Mouse (Mus musculus): ENCODE measurements around the gene Rbm42. TPM values are rescaled to one million over a fixed set of nuclear protein-coding genes. Genes with fewer than 3 reads are reported as not detected.

Rbm42 gene
- 21.2 and 21.7 TPM in 2 replicates for polyA plus RNA-seq (2012; rRNA removed)

GRCm38 (mm10) chr7:30649591-30650540 is at the start of gene Rbm42:
TSS of gene Rbm42 (minus strand) at chr7:30650317.

DNA sequence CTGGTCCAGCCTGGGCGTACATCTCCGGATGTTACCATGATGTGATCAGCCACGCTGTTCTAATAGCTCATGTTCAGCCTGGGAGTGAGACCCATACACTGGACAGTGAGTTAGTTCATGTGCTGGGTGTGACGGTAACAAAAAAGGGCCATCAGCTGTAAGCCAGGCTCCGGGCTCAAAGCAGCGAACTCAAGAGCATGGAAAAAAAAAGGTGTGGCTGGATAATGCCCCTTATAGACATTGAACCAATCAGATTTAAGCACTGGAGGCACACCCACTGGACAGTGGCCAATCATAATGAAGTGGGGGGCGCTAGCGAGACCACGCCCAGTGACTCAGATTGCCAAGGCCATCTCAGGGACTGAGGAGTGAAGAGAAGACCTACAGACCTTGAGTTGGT is 48.5 kb upstream of the Rbm42 start, which contains the start of gene 2200002J24Rik:
TSS of gene 2200002J24Rik (plus strand) at position 338 of the 400 bp plus-strand sequence.

DNA sequence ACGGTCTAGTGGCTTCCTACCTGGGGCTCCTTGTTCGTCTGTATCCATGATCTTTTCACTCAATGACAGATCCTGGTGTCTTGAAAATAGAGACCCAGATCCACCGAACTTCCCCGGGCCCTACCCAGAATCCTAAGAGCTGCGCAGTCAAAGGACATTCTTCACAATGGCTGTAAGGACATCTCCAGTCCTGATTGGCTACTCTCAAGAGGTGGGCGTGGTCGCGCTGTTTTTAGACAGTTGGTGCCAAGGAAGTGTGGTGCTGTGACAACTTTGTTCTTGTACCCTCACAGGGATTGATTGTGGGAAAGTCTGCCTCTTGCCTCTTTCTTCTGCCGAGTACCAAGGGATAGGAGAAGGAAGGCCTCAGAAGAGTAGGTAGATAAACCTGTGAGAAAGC is 21.4 kb upstream of the Rbm42 start, which contains the start of gene Pmis2:
TSS of gene Pmis2 (minus strand) at position 126 of the 400 bp plus-strand sequence.

GRCm38 (mm10) chr7:30664529-30665200 is 14.5 kb upstream of the Rbm42 start, which contains the start of gene Haus5:
TSS of gene Haus5 (minus strand) at chr7:30664994.

GRCm38 (mm10) chr7:30635752-30636151 is 14.4 kb downstream of the Rbm42 start, which contains the start of gene Etv2:
TSS of gene Etv2 (minus strand) at chr7:30635852.

GRCm38 (mm10) chr7:30625530-30626384 is 24.4 kb downstream of the Rbm42 start, which contains the start of gene Cox6b1:
TSS of gene Cox6b1 (minus strand) at chr7:30626151.

GRCm38 (mm10) chr7:30612654-30613402 is 37.3 kb downstream of the Rbm42 start, which contains the start of gene Upk1a:
TSS of gene Upk1a (minus strand) at chr7:30612847.

DNA sequence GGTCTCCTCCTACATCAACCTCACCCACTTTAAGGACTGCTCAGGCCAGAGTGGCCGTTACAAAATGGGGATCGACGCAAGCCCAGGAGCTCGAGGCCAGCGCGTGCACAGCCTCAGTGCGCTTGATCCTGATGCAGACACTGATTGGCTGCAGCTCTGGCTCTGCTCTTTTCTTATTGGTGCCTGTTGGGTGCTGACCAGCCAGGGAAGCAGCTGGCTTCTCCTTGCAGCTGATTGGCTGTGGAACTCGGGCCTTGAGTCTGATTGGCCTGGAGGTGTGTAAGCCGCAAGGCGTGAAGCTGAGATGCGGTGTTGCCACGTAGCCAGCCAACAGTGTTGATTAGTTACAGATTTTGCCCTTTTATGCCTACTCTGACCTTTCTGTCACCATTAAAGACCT is 51.3 kb downstream of the Rbm42 start, which contains the start of gene Zbtb32:
TSS of gene Zbtb32 (minus strand) at position 124 of the 400 bp plus-strand sequence.

Other genes starting within 250 kb of the Rbm42 start
- 219 and 235 TPM in 2 replicates for gene Tyrobp, start 236.6 kb downstream of the Rbm42 start, polyA plus RNA-seq (2012; rRNA removed)
- 9.2 and 10.5 TPM in 2 replicates for gene Hcst, start 230.5 kb downstream of the Rbm42 start, polyA plus RNA-seq (2012; rRNA removed)
- 1.9 TPM in 2 replicates for gene Nfkbid, start 228.6 kb downstream of the Rbm42 start, polyA plus RNA-seq (2012; rRNA removed)
- 2.4 and 2.6 TPM in 2 replicates for gene Aplp1, start 204.8 kb downstream of the Rbm42 start, polyA plus RNA-seq (2012; rRNA removed)
- gene Kirrel2, start 192.6 kb downstream of the Rbm42 start, polyA plus RNA-seq (2012; rRNA removed), result 0.08 and 0.24 TPM in 2 replicates
- gene Nphs1, start 192.0 kb downstream of the Rbm42 start, polyA plus RNA-seq (2012; rRNA removed), result 0.01 and 0.06 TPM in 2 replicates
- gene Prodh2, start 156.7 kb downstream of the Rbm42 start, polyA plus RNA-seq (2012; rRNA removed), result 170 and 183 TPM in 2 replicates
- gene Arhgap33, start 115.3 kb downstream of the Rbm42 start, polyA plus RNA-seq (2012; rRNA removed), result 3.4 and 4.6 TPM in 2 replicates
- 3.5 and 4.6 TPM in 2 replicates for gene Hspb6, start 98.1 kb downstream of the Rbm42 start, polyA plus RNA-seq (2012; rRNA removed)
- 3.4 and 6.2 TPM in 2 replicates for gene Proser3, start 98.0 kb downstream of the Rbm42 start, polyA plus RNA-seq (2012; rRNA removed)
- 13.1 and 13.4 TPM in 2 replicates for gene Lin37, start 90.5 kb downstream of the Rbm42 start, polyA plus RNA-seq (2012; rRNA removed)
- gene U2af1l4, start 87.0 kb downstream of the Rbm42 start, polyA plus RNA-seq (2012; rRNA removed), result 20.0 and 21.9 TPM in 2 replicates
- gene Gm49396, start 87.0 kb downstream of the Rbm42 start, polyA plus RNA-seq (2012; rRNA removed), result 0.68 and 0.95 TPM in 2 replicates
- gene Psenen, start 86.7 kb downstream of the Rbm42 start, polyA plus RNA-seq (2012; rRNA removed), result 61.9 and 66.3 TPM in 2 replicates
- gene Igflr1, start 84.9 kb downstream of the Rbm42 start, polyA plus RNA-seq (2012; rRNA removed), result 1.2 and 1.3 TPM in 2 replicates
- gene Kmt2b, start 61.6 kb downstream of the Rbm42 start, polyA plus RNA-seq (2012; rRNA removed), result 8.2 and 10.0 TPM in 2 replicates
- gene Zbtb32, start 51.4 kb downstream of the Rbm42 start, polyA plus RNA-seq (2012; rRNA removed), result 0.24 and 0.36 TPM in 2 replicates
- 0.23 and 0.35 TPM in 2 replicates for gene Upk1a, start 37.5 kb downstream of the Rbm42 start, polyA plus RNA-seq (2012; rRNA removed)
- gene Cox6b1, start 24.2 kb downstream of the Rbm42 start, polyA plus RNA-seq (2012; rRNA removed), result 514 and 548 TPM in 2 replicates
- not detected in 2 replicates for gene Etv2, start 14.5 kb downstream of the Rbm42 start, polyA plus RNA-seq (2012; rRNA removed)
- 13.8 and 14.4 TPM in 2 replicates for gene Haus5, start 14.7 kb upstream of the Rbm42 start, polyA plus RNA-seq (2012; rRNA removed)
- not detected in 2 replicates for gene Pmis2, start 21.3 kb upstream of the Rbm42 start, polyA plus RNA-seq (2012; rRNA removed)
- gene 2200002J24Rik, start 48.6 kb upstream of the Rbm42 start, polyA plus RNA-seq (2012; rRNA removed), result 0.24 and 0.43 TPM in 2 replicates
- 2.5 and 3.2 TPM in 2 replicates for gene Atp4a, start 61.9 kb upstream of the Rbm42 start, polyA plus RNA-seq (2012; rRNA removed)
- gene Tmem147, start 79.2 kb upstream of the Rbm42 start, polyA plus RNA-seq (2012; rRNA removed), result 82.8 and 85.1 TPM in 2 replicates
- gene Gapdhs, start 93.4 kb upstream of the Rbm42 start, polyA plus RNA-seq (2012; rRNA removed), result 0.06 TPM in 1 of 2 replicates, not detected in the other
- gene Sbsn, start 101.2 kb upstream of the Rbm42 start, polyA plus RNA-seq (2012; rRNA removed), result 0.99 and 1.0 TPM in 2 replicates
- 1.4 and 1.5 TPM in 2 replicates for gene Dmkn, start 113.4 kb upstream of the Rbm42 start, polyA plus RNA-seq (2012; rRNA removed)
- 0.16 and 1.4 TPM in 2 replicates for gene Krtdap, start 137.6 kb upstream of the Rbm42 start, polyA plus RNA-seq (2012; rRNA removed)
- gene Ffar2, start 173.5 kb upstream of the Rbm42 start, polyA plus RNA-seq (2012; rRNA removed), result 1.4 and 1.7 TPM in 2 replicates
- not detected in 2 replicates for gene Ffar3, start 205.9 kb upstream of the Rbm42 start, polyA plus RNA-seq (2012; rRNA removed)
- gene Ffar1, start 211.2 kb upstream of the Rbm42 start, polyA plus RNA-seq (2012; rRNA removed), result 0.06 and 0.07 TPM in 2 replicates
- gene Cd22, start 230.0 kb upstream of the Rbm42 start, polyA plus RNA-seq (2012; rRNA removed), result 3.4 and 4.7 TPM in 2 replicates

Measured in liver, embryonic 18 days (tissue).